Mouse (Mus musculus): ENCODE results near the gene Gata1. TPM values are rescaled to one million over a fixed set of nuclear protein-coding genes. Genes with fewer than 3 reads are reported as not detected.
"Not testable (repeated sequence)": the region's sequence is repeated elsewhere in the genome, so short reads cannot be mapped to it uniquely, and the experiment has no call there.

Gene Gata1
- polyA plus RNA-seq, 1 experiment, result 0.26 TPM

DNA sequence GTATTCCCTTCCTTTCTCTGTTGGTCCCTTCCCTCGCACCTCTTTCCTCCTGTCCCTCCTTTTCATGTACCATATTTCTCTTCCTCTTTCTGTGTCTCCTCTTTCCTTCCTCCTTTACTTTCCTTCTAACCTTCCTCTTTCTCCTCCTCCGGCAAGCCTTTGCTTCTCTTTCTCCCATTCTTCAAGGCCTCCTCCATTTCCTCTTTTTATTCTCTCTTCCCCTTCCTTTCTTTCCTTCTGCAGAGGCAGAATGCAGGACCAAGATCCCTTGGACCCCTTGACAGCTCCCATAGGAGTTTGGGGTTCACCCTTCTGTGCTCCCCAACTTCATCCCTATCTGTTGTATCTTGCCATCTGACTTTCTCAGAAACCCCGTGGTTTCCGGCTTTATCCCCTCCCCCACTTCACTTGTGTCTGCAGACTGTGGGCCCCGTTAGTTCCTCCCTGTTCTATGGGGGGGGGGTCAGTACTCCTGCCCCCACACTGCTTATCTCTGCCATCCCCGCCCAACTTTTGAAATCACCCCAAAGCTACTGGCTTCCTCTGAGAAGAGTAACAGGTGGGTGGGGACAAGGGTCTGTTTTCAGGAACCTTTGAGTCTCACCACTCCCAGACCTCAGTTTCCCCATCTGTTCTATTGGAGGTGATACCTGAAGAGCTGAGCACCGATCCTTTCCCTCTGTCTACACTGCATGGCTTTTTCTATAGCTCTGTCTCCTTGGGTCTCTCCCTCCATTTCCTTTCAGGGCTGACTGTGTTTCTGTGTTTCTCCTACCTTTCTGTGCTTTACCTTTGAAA is 13.8 kb downstream of the Gata1 start:
- DNase-seq (ENCODE audit: low spot score), result no peak

DNA sequence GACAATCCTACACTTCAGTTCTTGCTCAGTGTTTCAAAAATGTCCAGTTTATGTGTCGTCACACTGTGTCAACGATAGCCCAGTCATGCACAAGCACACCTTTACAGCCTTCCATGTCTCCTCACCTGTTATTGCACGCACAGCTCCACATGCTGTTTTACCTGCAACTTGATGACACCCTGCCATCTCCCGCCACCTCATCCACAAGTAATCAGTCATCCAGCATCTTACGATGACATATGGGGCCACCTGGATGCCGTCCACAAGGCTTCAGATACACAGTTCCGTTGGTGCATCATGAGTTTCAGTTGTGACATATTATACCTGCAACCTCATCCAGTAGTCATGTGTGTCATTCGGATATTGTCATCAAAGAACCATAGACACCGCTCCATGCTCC is 19.0 kb downstream of the Gata1 start:
- no peak for DNase-seq (ENCODE audit: low spot score)

DNA sequence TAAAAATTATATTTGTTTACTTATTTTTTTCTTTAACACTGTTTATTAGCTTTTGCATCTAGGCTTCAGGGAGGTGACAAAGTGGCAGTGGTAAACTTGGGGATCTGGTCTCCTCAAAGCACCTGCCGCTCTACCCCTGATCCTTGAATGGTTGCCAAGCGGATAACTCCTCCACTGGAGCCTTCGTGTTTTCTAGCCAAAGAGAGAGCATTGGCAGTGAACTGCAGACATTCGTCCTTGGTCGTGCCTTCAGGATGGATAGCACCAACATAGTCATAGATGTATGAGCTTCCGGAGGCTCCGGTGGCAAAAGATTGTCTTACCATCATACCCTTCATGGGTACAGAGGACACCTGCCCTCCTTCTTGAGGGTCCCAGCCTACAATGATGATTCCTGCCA is 27.8 kb downstream of the Gata1 start:
- DNase-seq (ENCODE audit: low spot score), result no peak

DNA sequence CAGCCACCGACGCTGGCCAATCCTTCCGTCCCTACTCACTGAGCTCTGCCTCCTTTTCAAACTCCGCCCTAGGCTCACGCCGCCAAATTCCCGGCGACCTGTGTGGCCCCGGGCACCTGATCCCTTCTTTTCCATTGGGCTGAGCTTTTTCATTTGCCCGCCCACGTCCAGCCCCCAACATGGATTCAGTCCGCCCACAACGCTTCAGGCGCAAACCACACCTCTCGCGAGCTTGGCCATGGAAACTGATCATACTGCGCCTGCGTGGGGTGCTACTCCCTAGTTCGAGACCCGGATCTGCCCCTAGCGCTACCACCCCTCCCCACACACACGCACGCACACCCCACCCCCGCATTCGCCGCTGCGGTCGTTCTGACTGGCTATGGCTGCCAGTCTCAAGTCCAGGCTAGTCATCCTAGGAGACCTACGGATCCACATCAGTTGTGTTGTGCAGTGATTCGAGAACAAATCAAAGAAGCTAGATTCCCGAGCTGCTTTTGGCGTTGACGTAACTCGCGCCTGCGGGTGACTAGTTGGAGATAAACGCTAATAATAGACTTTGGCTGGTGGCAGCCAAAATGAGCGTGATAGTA is 29.9 kb downstream of the Gata1 start:
- peak; percentile 68 for DNase-seq (ENCODE audit: low spot score)

DNA sequence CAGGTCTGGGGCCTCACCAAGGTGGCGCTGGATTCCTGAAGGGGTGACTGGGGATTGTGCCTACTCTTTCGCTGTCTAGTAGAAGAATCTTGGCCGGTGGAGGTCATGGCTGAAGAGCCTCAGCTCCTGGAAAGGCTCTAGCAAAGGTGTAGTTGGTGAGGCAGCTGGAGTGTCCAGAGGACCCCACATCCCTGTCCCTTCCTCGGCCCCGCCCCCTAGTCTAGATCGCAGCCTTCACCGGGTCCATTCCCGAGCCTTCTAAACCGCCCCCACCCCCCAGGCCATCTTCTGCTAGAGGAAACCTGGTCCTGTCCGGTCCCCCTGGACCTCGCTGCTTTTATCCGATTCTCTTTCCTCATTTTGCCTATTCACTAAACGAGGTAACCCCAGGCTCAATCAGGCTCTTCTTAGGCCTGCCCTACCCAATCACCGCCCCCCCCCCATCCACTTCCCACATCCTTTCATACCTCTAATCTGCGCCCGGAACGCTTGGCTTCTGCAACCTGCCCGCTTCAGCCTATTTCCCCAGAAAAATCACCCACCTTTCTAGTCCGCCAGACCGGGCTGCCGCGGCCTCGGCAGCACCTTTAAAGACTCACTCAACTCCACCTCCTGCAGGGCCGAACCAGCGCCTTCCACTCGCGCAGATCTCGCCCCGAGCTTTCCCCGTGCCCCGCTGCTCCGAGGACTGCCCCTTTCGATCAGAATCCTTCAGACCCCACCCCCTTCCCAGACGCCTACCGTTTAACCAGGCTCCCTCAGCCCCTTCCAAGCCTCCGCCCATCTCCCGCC is 30.6 kb downstream of the Gata1 start, which contains the start of gene Hdac6:
Gene Hdac6, minus strand, starts transcription at position 782 of the 792 bp plus-strand sequence.
- DNase-seq (ENCODE audit: low spot score), result no peak

DNA sequence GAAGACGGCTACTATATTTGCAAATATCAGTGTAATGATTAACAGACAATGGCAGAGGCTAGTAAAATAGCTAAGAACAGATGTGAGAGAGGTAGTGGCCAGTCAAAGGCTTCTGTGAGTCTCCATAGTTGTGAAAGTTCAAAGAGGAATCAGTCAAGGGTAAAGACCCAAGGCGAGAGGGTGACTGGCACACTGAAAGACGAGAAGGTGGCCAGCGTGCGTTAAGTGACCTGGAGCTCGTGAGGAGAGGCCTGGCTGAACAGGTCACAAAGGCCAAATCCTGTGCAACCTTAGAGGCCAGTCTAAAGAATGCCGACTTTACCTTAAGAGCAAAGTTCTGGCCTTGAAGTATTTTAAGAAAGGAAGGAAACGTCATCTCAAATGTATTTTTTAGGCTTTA is 32.3 kb downstream of the Gata1 start:
- DNase-seq (ENCODE audit: low spot score), result no peak

DNA sequence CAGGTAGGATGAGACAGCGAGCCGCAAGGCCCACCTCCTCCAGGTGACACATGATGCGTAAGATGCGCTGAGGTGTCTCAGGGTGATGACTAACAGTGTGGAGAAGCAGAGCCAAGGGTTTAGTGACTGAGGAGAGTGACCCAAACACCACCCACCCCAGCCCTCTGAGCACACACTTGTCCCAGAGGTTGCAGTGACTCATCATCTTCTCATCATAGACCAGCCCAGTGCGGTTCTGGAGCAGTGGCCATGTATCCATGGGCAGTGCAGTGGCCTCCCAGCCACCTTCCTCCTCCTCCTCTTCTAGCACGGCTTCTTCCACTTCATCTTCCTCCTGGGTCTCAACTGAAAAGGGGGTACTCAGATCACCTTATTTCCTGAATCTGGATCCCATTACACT is 40.2 kb downstream of the Gata1 start:
- DNase-seq (ENCODE audit: low spot score), result no peak

DNA sequence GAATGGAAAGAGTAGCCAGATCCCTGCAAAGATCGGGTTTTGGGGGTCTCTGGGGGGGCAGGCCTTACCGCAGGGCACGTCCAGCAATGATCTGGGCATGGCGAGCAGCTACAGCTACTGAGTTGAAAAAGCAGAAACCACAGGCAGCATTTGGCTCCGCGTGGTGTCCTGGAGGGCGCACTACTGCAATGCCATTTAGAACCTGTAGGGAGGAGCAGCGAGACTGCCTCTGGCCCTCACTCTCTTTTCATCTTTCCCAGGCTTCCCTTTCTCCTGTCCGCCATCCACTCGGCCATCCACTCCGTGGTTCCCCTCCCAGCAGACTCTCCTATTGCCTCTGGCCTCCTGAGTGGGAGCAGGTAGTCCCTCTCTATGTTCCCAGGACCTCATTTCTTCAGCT is 41.0 kb downstream of the Gata1 start:
- DNase-seq (ENCODE audit: low spot score), result no peak

DNA sequence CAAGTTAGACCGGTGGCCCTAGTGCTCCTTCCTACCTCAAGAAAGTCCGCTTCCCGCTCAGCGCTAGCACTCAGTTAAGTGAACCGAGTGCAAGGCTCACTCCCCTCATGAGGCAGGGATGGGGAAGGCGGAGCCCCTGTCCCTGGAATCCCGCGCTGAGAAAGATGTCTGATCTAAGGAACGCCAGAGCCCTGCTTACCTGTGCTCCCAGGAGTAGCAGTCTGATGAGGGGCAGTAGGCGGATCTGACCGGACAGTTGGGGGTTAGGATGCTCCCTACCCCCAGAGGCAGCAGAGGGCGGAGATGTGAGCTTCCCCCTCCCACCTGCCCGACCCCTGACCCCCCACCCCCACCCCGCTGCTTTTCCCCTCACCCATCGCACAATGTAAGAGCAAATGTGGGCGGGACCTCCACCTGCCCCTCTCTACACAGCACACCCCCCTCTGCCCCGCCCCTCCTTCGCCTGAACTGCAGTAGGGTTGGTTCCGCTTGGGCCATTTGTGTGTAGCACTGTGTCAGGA is 49.5 kb downstream of the Gata1 start, which contains the start of gene Eras:
Gene Eras, minus strand, starts transcription at position 338 of the 521 bp plus-strand sequence.
- DNase-seq (ENCODE audit: low spot score), result no peak

DNA sequence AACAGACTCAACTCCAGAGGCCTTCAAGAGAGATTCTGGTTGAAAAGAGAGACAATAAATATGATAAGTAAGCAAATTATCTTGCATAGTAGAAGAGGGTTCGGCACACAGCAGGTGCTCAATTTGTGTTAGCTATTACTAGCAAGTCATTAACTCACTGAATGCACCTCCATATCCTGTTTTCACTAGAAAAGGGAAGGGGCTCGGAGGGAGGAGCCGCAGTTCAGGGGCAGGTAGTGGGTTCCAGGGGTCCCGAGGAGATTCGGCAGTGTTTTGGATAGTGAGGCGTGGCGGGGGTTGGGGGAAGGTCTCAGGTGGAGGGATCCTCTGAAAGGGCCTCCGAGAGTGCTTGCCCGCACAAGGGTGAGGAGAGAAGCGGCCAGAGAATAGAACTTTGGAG is 50.8 kb downstream of the Gata1 start:
- DNase-seq (ENCODE audit: low spot score), result no peak

DNA sequence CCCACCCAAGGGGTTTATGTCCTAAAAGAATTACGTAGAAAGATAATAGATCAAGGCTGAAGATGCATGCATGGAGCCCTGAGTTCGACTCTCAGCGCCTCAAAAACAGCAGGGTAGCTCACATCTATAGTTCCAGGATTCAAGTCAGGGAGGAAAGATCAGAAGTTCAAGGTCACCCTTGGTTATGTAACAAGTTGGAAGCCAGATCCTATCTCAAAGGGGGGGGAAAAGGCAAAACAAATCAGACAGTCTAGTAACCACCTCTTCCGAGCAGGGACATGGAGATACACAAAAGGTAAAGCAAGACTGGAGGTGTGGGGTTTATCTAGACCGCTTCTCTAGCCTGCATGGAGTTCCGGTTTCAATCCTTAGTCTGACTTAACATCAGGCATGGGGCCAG is 51.6 kb downstream of the Gata1 start:
- DNase-seq (ENCODE audit: low spot score), result no peak

DNA sequence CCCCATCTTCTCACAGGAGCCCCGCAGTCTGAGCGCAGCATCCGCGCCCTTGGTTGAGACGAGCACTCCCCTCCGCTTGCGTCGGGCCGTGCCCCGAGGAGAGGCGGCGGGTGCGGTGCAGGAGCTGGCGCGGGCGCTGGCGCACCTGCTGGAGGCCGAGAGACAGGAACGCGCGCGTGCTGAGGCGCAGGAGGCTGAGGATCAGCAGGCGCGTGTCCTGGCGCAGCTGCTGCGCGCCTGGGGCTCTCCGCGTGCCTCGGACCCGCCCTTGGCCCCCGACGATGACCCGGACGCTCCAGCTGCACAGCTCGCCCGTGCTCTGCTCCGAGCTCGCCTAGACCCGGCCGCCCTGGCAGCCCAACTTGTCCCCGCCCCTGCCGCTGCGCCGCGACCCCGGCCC is 55.8 kb downstream of the Gata1 start:
- DNase-seq (ENCODE audit: low spot score), result no peak

DNA sequence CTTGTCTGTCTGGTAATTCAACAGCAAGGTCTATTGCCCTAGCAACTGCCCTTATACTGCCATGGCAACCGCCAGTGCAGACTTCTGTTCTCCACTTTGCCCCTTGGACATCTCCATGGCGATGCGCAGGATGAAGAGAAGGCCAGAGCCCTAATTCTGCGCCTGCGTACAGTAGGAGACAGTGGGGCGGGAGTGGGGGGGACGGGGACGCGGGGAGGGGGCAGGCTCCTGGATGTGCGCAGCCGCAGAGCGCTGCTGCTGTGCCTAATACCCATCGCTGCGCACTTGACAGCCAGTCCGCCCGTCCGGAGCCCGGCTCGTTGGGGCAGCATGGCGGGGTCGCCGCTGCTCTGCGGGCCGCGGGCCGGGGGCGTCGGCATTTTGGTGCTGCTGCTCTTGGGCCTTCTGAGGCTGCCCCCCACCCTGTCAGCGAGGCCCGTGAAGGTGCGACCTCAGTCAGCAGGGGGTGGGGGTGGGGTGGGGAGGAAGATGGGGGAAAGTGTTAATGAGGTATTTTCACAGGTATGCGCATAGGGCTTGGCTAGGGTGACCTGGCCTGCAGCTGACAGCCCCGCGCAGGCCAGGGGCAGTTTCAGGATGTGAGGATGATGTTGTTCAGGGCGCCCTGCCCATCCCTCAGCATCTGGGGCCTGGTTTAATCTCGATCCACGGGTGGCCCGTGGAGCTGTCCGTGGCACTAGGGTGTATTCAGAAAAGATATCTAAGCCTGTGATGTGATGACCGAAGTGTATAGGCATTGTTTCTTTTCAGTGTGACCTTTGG is 58.1 kb downstream of the Gata1 start, which contains the start of gene Pcsk1n:
Gene Pcsk1n, plus strand, starts transcription at position 222 of the 783 bp plus-strand sequence.
- no peak for DNase-seq (ENCODE audit: low spot score)

DNA sequence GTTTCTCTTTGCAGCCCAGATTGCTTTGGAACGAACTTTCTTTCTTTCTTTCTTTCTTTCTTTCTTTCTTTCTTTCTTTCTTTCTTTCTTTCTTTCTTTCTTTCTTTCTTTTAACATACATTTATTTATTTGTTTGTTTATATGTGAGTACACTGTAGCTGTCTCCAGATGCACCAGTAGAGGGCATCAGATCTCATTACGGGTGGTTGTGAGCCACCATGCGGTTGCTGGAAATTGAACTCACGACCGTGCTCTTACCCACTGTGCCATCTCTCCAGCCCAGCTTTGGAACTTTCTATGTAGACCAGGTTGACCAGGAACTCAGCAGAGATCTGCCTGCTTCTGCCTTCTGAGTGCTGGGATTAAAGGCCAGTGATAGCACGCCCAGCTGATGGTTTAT is 59.9 kb downstream of the Gata1 start:
- not testable (repeated sequence) for DNase-seq (ENCODE audit: low spot score)

DNA sequence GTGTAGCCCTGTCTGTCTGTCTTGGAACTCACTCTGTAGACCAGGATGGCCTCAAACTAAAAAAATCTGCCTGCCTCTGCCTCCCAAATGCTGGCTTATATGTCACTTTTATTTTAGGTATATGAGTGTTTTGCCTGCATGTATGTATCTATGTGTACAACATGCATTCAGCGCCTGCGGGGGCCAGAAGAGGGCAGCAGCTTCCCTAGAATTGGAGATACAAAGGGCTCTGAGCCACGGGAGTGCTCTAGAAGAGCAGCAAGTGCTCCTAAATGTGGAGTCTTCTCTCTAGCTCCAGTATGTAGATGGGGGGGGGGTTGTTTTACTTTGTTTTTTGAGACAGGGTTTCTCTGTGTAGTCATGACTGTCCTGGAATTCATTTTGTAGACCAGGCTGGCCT is 62.2 kb downstream of the Gata1 start:
- not testable (repeated sequence) for DNase-seq (ENCODE audit: low spot score)

DNA sequence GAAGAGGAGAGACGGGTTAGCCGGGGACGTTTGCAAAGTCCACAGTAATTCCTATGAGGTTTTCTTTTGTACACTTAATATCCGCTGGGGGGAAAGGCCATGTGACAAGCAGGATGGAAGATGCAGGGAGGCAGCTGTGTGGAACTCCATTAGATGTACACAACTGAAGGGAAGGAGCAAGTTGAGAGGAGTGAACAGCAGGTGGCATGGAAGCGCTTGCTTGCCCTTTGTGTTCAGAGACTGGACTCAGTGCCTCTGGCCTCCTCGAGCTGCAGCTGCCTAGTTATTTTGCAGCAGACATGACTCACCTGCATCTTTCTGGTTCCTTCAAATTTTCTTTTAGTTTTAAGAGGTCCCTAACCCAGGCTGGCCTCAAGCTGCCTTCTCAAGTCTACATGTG is 67.4 kb downstream of the Gata1 start:
- DNase-seq (ENCODE audit: low spot score), result no peak

Other genes starting within 250 kb of the Gata1 start
- gene Praf2, start 249.6 kb downstream of the Gata1 start, polyA plus RNA-seq (2012; rRNA removed), result 30.8 and 37.7 TPM in 2 replicates
- 16.9 and 17.2 TPM in 2 replicates for gene Ccdc120, start 227.2 kb downstream of the Gata1 start, polyA plus RNA-seq (2012; rRNA removed)
- gene Tfe3, start 215.5 kb downstream of the Gata1 start, polyA plus RNA-seq (2012; rRNA removed), result 11.2 and 23.7 TPM in 2 replicates
- 49.5 and 53.1 TPM in 2 replicates for gene Gripap1, start 188.3 kb downstream of the Gata1 start, polyA plus RNA-seq (2012; rRNA removed)
- 1.7 and 2.4 TPM in 2 replicates for gene Kcnd1, start 155.8 kb downstream of the Gata1 start, polyA plus RNA-seq (2012; rRNA removed)
- gene Otud5, start 136.7 kb downstream of the Gata1 start, polyA plus RNA-seq (2012; rRNA removed), result 31.4 and 43.4 TPM in 2 replicates
- gene Pim2, start 99.8 kb downstream of the Gata1 start, polyA plus RNA-seq (2012; rRNA removed), result 8.8 and 10.8 TPM in 2 replicates
- 43.3 and 68.2 TPM in 2 replicates for gene Slc35a2, start 94.0 kb downstream of the Gata1 start, polyA plus RNA-seq (2012; rRNA removed)
- 84.2 and 90.7 TPM in 2 replicates for gene Pqbp1, start 78.8 kb downstream of the Gata1 start, polyA plus RNA-seq (2012; rRNA removed)
- 22.2 and 23.7 TPM in 2 replicates for gene Timm17b, start 78.7 kb downstream of the Gata1 start, polyA plus RNA-seq (2012; rRNA removed)
- gene Gm10491, start 70.2 kb downstream of the Gata1 start, polyA plus RNA-seq (2012; rRNA removed), result not detected in 2 replicates
- gene Gm10490, start 68.5 kb downstream of the Gata1 start, polyA plus RNA-seq (2012; rRNA removed), result not detected in 2 replicates
- gene Pcsk1n, start 58.2 kb downstream of the Gata1 start, polyA plus RNA-seq (2012; rRNA removed), result 0.51 and 0.66 TPM in 2 replicates
- not detected in 2 replicates for gene Eras, start 49.5 kb downstream of the Gata1 start, polyA plus RNA-seq (2012; rRNA removed)
- gene Hdac6, start 30.2 kb downstream of the Gata1 start, polyA plus RNA-seq (2012; rRNA removed), result 20.9 and 22.0 TPM in 2 replicates
- gene Glod5, start 40.4 kb upstream of the Gata1 start, polyA plus RNA-seq (2012; rRNA removed), result not detected in 2 replicates
- gene Suv39h1, start 96.7 kb upstream of the Gata1 start, polyA plus RNA-seq (2012; rRNA removed), result 11.8 and 13.0 TPM in 2 replicates
- 3.8 and 3.9 TPM in 2 replicates for gene Was, start 112.4 kb upstream of the Gata1 start, polyA plus RNA-seq (2012; rRNA removed)
- 73.3 and 77.8 TPM in 2 replicates for gene Wdr13, start 154.8 kb upstream of the Gata1 start, polyA plus RNA-seq (2012; rRNA removed)
- 281 and 318 TPM in 2 replicates for gene Rbm3, start 167.8 kb upstream of the Gata1 start, polyA plus RNA-seq (2012; rRNA removed)
- 11.2 and 11.7 TPM in 2 replicates for gene Tbc1d25, start 198.1 kb upstream of the Gata1 start, polyA plus RNA-seq (2012; rRNA removed)
- gene Ebp, start 215.4 kb upstream of the Gata1 start, polyA plus RNA-seq (2012; rRNA removed), result 30.5 and 33.0 TPM in 2 replicates
- 40.1 and 41.2 TPM in 2 replicates for gene Porcn, start 228.5 kb upstream of the Gata1 start, polyA plus RNA-seq (2012; rRNA removed)

Data from urinary bladder, adult 2 months (tissue).